Mouse (Mus musculus) limb, embryonic 11.5 days (tissue): ENCODE results near the gene AI854703. TPM values are rescaled to one million over a fixed set of nuclear protein-coding genes. Genes with fewer than 3 reads are reported as not detected.
A peak's percentile ranks its signal among the peaks of the same experiment; 100 is the strongest.

Experiments used
- ATAC-seq: fragments of 200-750 bp; cut with Nextera tagmentation; 2 replicates; pipeline ENCODE4 v1.8.0; 2017; ENCODE audit warnings: low read depth; ENCODE audit not compliant: insufficient number of reproducible peaks, low FRiP score, low TSS enrichment
- DNase-seq: peaks from one replicate; pipeline ENCODE4 v3.0.0-alpha.2; 2015; ENCODE audit warnings: low spot score
- H3K27ac ChIP-seq: fragments of 300-500 bp; sonication (generic); replicated peaks from 2 replicates; pipeline ENCODE4 v1.5.1; 2014; ENCODE audit warnings: low read depth, mild to moderate bottlenecking, low read length
- H3K27me3 ChIP-seq: fragments of 300-500 bp; sonication (generic); 2 replicates; pipeline ENCODE4 v1.6.1; 2014; ENCODE audit warnings: mild to moderate bottlenecking, low read length, mixed read lengths; ENCODE audit not compliant: control insufficient read depth, insufficient read depth
- H3K36me3 ChIP-seq: fragments of 300-500 bp; sonication (generic); 2 replicates; pipeline ENCODE4 v1.6.1; 2014; ENCODE audit warnings: mild to moderate bottlenecking, low read length, moderate library complexity, mixed read lengths; ENCODE audit not compliant: control insufficient read depth, insufficient read depth
- H3K4me1 ChIP-seq: fragments of 300-500 bp; sonication (generic); 2 replicates; pipeline ENCODE4 v1.6.1; 2014; ENCODE audit warnings: low read length, mixed read lengths; ENCODE audit not compliant: control insufficient read depth, insufficient read depth
- H3K4me2 ChIP-seq: fragments of 300-500 bp; sonication (generic); 2 replicates; pipeline ENCODE4 v1.6.1; 2014; ENCODE audit warnings: low read depth, mild to moderate bottlenecking, moderate library complexity; ENCODE audit not compliant: severe bottlenecking
- H3K4me3 ChIP-seq: fragments of 300-500 bp; sonication (generic); 2 replicates; pipeline ENCODE4 v1.5.1; 2014; ENCODE audit warnings: low read depth, low read length
- H3K9ac ChIP-seq: fragments of 300-500 bp; sonication (generic); 2 replicates; pipeline ENCODE4 v1.6.1; 2014; ENCODE audit warnings: mild to moderate bottlenecking, low read length
- H3K9me3 ChIP-seq: fragments of 300-500 bp; sonication (generic); 2 replicates; pipeline ENCODE4 v1.6.1; 2016; ENCODE audit warnings: low read length; ENCODE audit not compliant: control insufficient read depth
- WGBS: fragments of 180-500 bp; shearing (Covaris S2); extraction: QIAGEN DNeasy Blood & Tissue Kit; methylation state at CpG from one replicate; pipeline ENCODE4 v1.1.7; 2014; 5-methylcytosine and 5-hydroxymethylcytosine counted together
- polyA plus RNA-seq: library from polyadenylated mRNA; unstranded; fragments of >200 nt; fragmentation: Nextera tagmentation; extraction: Ambion mirVana; gene quantifications from 2 replicates; pipeline ENCODE4 v1.2.1, GENCODE M21; 2014

Gene AI854703
- polyA plus RNA-seq, 1 experiment from 2014 or later: 0.83 TPM

- Histone ChIP-seq H3K4me2 (no peak overlapping the region), H3K36me3 (no peaks in the 10 kb centered on the region), H3K4me3 (no peak overlapping the region), H3K4me1 (no peaks in the 10 kb centered on the region), H3K27me3 (no peaks in the 10 kb centered on the region), H3K9me3 (no peaks in the 10 kb centered on the region), H3K27ac (no peak overlapping the region), H3K9ac (no peak overlapping the region)
- ATAC-seq: no peak
- no peak for DNase-seq
- WGBS: 61% methylated on average over 6 of the region's 6 CpGs
Observed at GRCm38 (mm10) chr6:48636515-48636914, 10.0 kb downstream of the AI854703 start.

GRCm38 (mm10) chr6:48637811-48638500 is 11.4 kb downstream of the AI854703 start:
- no peak for ATAC-seq

GRCm38 (mm10) chr6:48638553-48638952 is 12.0 kb downstream of the AI854703 start:
- no peak for DNase-seq

More at GRCm38 (mm10) chr6:48637811-48638500, 11.4 kb downstream of the AI854703 start:
- H3K36me3 ChIP-seq: no peaks in the 10 kb centered on the region
- H3K27me3 ChIP-seq: no peaks in the 10 kb centered on the region
- DNase-seq: no peak
- H3K4me1 ChIP-seq: no peaks in the 10 kb centered on the region
- WGBS: 68% methylated on average over 6 of the region's 6 CpGs
- no peak overlapping the region for H3K4me2 ChIP-seq
- H3K27ac ChIP-seq: no peak overlapping the region
- H3K9me3 ChIP-seq: no peaks in the 10 kb centered on the region
- H3K9ac ChIP-seq: no peak overlapping the region
- H3K4me3 ChIP-seq: no peak overlapping the region

GRCm38 (mm10) chr6:48641391-48641790 is 14.8 kb downstream of the AI854703 start:
- Histone ChIP-seq H3K9me3 (no peaks in the 10 kb centered on the region), H3K27me3 (no peaks in the 10 kb centered on the region), H3K4me3 (no peak overlapping the region), H3K4me2 (no peak overlapping the region), H3K9ac (no peak overlapping the region), H3K27ac (no peak overlapping the region), H3K36me3 (no peaks in the 10 kb centered on the region), H3K4me1 (no peaks in the 10 kb centered on the region)
- DNase-seq (no peak), ATAC-seq (no peak)
- WGBS: 63% methylated on average over 6 of the region's 6 CpGs

More at GRCm38 (mm10) chr6:48638553-48638952, 12.0 kb downstream of the AI854703 start:
- no peak overlapping the region for H3K4me2 ChIP-seq
- WGBS: 81% methylated on average over 2 of the region's 2 CpGs
- no peak overlapping the region for H3K4me3 ChIP-seq
- H3K36me3 ChIP-seq: no peaks in the 10 kb centered on the region
- H3K27me3 ChIP-seq: no peaks in the 10 kb centered on the region
- H3K4me1 ChIP-seq: no peaks in the 10 kb centered on the region
- no peaks in the 10 kb centered on the region for H3K9me3 ChIP-seq
- H3K27ac ChIP-seq: no peak overlapping the region
- ATAC-seq: no peak
- H3K9ac ChIP-seq: no peak overlapping the region

- WGBS: 22% methylated on average over 4 of the region's 4 CpGs
- no peak overlapping the region for H3K4me2 ChIP-seq
- no peaks in the 10 kb centered on the region for H3K4me1 ChIP-seq
- ATAC-seq: no peak
- no peaks in the 10 kb centered on the region for H3K27me3 ChIP-seq
- no peaks in the 10 kb centered on the region for H3K9me3 ChIP-seq
- H3K4me3 ChIP-seq: no peak overlapping the region
- DNase-seq: peak; percentile 37
- H3K36me3 ChIP-seq: no peaks in the 10 kb centered on the region
- H3K27ac ChIP-seq: no peak overlapping the region
- H3K9ac ChIP-seq: no peak overlapping the region
Observed at GRCm38 (mm10) chr6:48642764-48643292, 16.3 kb downstream of the AI854703 start.

GRCm38 (mm10) chr6:48645660-48646308 is 19.2 kb downstream of the AI854703 start:
- Histone ChIP-seq H3K4me2 (no peak overlapping the region), H3K4me1 (no peaks in the 10 kb centered on the region), H3K9ac (no peak overlapping the region), H3K9me3 (no peaks in the 10 kb centered on the region), H3K36me3 (no peaks in the 10 kb centered on the region), H3K27ac (no peak overlapping the region), H3K27me3 (no peaks in the 10 kb centered on the region), H3K4me3 (no peak overlapping the region)
- ATAC-seq: no peak
- 17% methylated on average over 12 of the region's 12 CpGs for WGBS
- peak; percentile 78 for DNase-seq

GRCm38 (mm10) chr6:48646309-48646690 is 19.7 kb downstream of the AI854703 start:
- H3K9me3 ChIP-seq: no peaks in the 10 kb centered on the region
- H3K27ac ChIP-seq: no peak overlapping the region
- ATAC-seq: no peak
- H3K4me1 ChIP-seq: no peaks in the 10 kb centered on the region
- no peak overlapping the region for H3K4me3 ChIP-seq
- DNase-seq: no peak
- no peak overlapping the region for H3K4me2 ChIP-seq
- H3K36me3 ChIP-seq: no peaks in the 10 kb centered on the region
- no peaks in the 10 kb centered on the region for H3K27me3 ChIP-seq
- H3K9ac ChIP-seq: no peak overlapping the region
- 84% methylated on average over 4 of the region's 4 CpGs for WGBS

- H3K9ac ChIP-seq: no peak within 1 kb of the TSS
- H3K4me1 ChIP-seq: no peaks in the 10 kb centered on the region
- no peak for DNase-seq
- no peak within 1 kb of the TSS for H3K27ac ChIP-seq
- 47% methylated on average over 3 of the region's 3 CpGs for WGBS
- no peaks in the 10 kb centered on the region for H3K36me3 ChIP-seq
- ATAC-seq: no peak
- H3K9me3 ChIP-seq: no peaks in the 10 kb centered on the region
- no peaks in the 10 kb centered on the region for H3K27me3 ChIP-seq
- no peak within 1 kb of the TSS for H3K4me2 ChIP-seq
- H3K4me3 ChIP-seq: no peak within 1 kb of the TSS
Observed at GRCm38 (mm10) chr6:48646995-48647394, 20.4 kb downstream of the AI854703 start, which contains the start of gene Gimap8. TSS of gene Gimap8 (plus strand) at chr6:48647234.
